Mouse (Mus musculus) liver, embryonic 15.5 days (tissue): Measurements from ENCODE around the gene Rpn2. TPM values are rescaled to one million over a fixed set of nuclear protein-coding genes. Genes with fewer than 3 reads are reported as not detected.

Experiments used
- polyA plus RNA-seq: library from polyadenylated mRNA; unstranded; fragments of >200 nt; fragmentation: Nextera tagmentation; extraction: Ambion mirVana; gene quantifications from 2 replicates; pipeline ENCODE4 v1.2.1, GENCODE M21; 2015

Gene Rpn2
- polyA plus RNA-seq, 1 experiment from 2014 or later = 159 TPM

Other genes with a start within 250 kb of the Rpn2 start
- gene Soga1, start 199.8 kb upstream of the Rpn2 start, polyA plus RNA-seq = 1.4 and 1.7 TPM in 2 replicates
- not detected in 2 replicates for gene Tldc2, start 192.0 kb upstream of the Rpn2 start, polyA plus RNA-seq
- 15.2 and 18.1 TPM in 2 replicates for gene Samhd1, start 143.8 kb upstream of the Rpn2 start, polyA plus RNA-seq
- gene Rbl1, start 74.5 kb upstream of the Rpn2 start, polyA plus RNA-seq = 19.7 and 20.9 TPM in 2 replicates
- gene Mroh8, start 532 bp downstream of the Rpn2 start, polyA plus RNA-seq = 0.20 and 0.28 TPM in 2 replicates
- 0.25 TPM in 1 of 2 replicates, not detected in the other for gene Ghrh, start 68.5 kb downstream of the Rpn2 start, polyA plus RNA-seq
- gene Manbal, start 88.6 kb downstream of the Rpn2 start, polyA plus RNA-seq = 21.8 and 22.3 TPM in 2 replicates
- 1.8 and 2.2 TPM in 2 replicates for gene Src, start 139.4 kb downstream of the Rpn2 start, polyA plus RNA-seq